Mouse (Mus musculus): ENCODE results near the gene Alx3.

- TF ChIP-seq CTCF (IDR thresholded peaks at IDR 0.05; ENCODE audit: control insufficient read depth, insufficient read depth, insufficient read length) (no peak), MAX (IDR thresholded peaks at IDR 0.05) (no peak), MYOD1 (IDR thresholded peaks at IDR 0.05; ENCODE audit: control insufficient read depth, insufficient read length, low read depth) (no peak), CEBPB (IDR thresholded peaks at IDR 0.05; ENCODE audit: low read depth) (no peak)
Observed at GRCm38 (mm10) chr3:107591612-107592011, 3.2 kb upstream of the Alx3 start.
